Mouse (Mus musculus) erythroblast, embryonic 14.5 days (primary cell): ENCODE results near the gene Gsk3b.

ENCODE experiments used
- GATA1 ChIP-seq: IDR thresholded peaks from 2 replicates; pipeline ENCODE4 v1.6.1; 2012; ENCODE audit warnings: low read length, inconsistent platforms, mixed read lengths
- TAL1 ChIP-seq: IDR thresholded peaks from 3 replicates; pipeline ENCODE4 v1.6.1; 2012; ENCODE audit warnings: low read length, inconsistent platforms, mixed read lengths

DNA sequence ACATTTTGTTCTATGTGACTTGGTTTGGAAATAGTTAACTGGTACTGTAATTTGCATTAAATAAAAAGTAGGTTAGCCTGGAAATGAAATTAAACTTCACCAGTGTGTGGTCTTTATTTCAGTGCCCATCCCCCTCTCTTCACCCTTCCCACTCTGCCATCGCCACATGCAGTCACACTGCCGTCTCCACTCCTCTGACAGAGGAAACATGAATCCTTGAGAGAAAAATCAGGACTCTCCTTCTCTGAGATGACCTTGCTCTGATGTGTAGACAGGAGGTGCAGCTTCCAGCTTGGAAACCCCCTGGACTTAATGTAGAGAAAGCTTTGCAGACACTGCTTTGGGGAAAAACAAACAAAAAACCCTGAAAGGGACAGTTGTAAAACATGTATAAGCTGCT, 156.6 kb downstream of the Gsk3b start:
- TF ChIP-seq TAL1 (no peak), GATA1 (no peak)
